Mouse (Mus musculus): Measurements from ENCODE around the gene Eogt. TPM values are rescaled to one million over a fixed set of nuclear protein-coding genes. Genes with fewer than 3 reads are reported as not detected.
A peak's percentile ranks its signal among the peaks of the same experiment; 100 is the strongest.

The Eogt gene
- polyA plus RNA-seq, 1 experiment from 2014 or later = 27.8 TPM

GRCm38 (mm10) chr6:97144359-97144758 is 4.6 kb downstream of the Eogt start:
- Histone ChIP-seq H3K9me3 (ENCODE audit: control insufficient read depth, low read length) (no peaks in the 10 kb centered on the region), H3K4me2 (ENCODE audit: low read depth, low read length) (no peak overlapping the region), H3K36me3 (ENCODE audit: control insufficient read depth, insufficient read depth, low read length) (peaks cover 10% of the 10 kb centered on the region; the same call in 1 of the 2 replicates), H3K4me3 (ENCODE audit: low read length) (no peak overlapping the region), H3K4me1 (replicated peaks; ENCODE audit: control insufficient read depth, insufficient read depth, low read length) (peaks cover 34% of the 10 kb centered on the region), H3K27ac (ENCODE audit: low read length) (peak overlapping the region; percentile 64), H3K27me3 (ENCODE audit: control insufficient read depth, insufficient read depth, low read depth, low read length) (no peaks in the 10 kb centered on the region), H3K9ac (ENCODE audit: low read length) (no peak overlapping the region)
- WGBS = 24% methylated on average over 7 of the region's 7 CpGs
- peak; percentile 61 for ATAC-seq (ENCODE audit: low read depth)

GRCm38 (mm10) chr6:97142611-97143010 is 6.4 kb downstream of the Eogt start:
- Histone ChIP-seq H3K4me3 (ENCODE audit: low read length) (no peak overlapping the region), H3K4me2 (ENCODE audit: low read depth, low read length) (no peak overlapping the region), H3K27ac (ENCODE audit: low read length) (no peak overlapping the region), H3K9me3 (ENCODE audit: control insufficient read depth, low read length) (no peaks in the 10 kb centered on the region), H3K27me3 (ENCODE audit: control insufficient read depth, insufficient read depth, low read depth, low read length) (no peaks in the 10 kb centered on the region), H3K9ac (ENCODE audit: low read length) (no peak overlapping the region), H3K36me3 (ENCODE audit: control insufficient read depth, insufficient read depth, low read length) (peaks cover 14% of the 10 kb centered on the region), H3K4me1 (replicated peaks; ENCODE audit: control insufficient read depth, insufficient read depth, low read length) (peaks cover 24% of the 10 kb centered on the region)
- ATAC-seq (ENCODE audit: low read depth) = no peak
- 36% methylated on average over 8 of the region's 8 CpGs for WGBS

- WGBS = 59% methylated on average over 7 of the region's 7 CpGs
- peaks cover 20% of the 10 kb centered on the region for H3K4me1 ChIP-seq (replicated peaks; ENCODE audit: control insufficient read depth, insufficient read depth, low read length)
- H3K27ac ChIP-seq (ENCODE audit: low read length) = no peak overlapping the region
- no peak overlapping the region for H3K9ac ChIP-seq (ENCODE audit: low read length)
- H3K36me3 ChIP-seq (ENCODE audit: control insufficient read depth, insufficient read depth, low read length) = peaks cover 14% of the 10 kb centered on the region
- H3K4me2 ChIP-seq (ENCODE audit: low read depth, low read length) = no peak overlapping the region
- H3K27me3 ChIP-seq (ENCODE audit: control insufficient read depth, insufficient read depth, low read depth, low read length) = no peaks in the 10 kb centered on the region
- no peak for ATAC-seq (ENCODE audit: low read depth)
- no peaks in the 10 kb centered on the region for H3K9me3 ChIP-seq (ENCODE audit: control insufficient read depth, low read length)
- H3K4me3 ChIP-seq (ENCODE audit: low read length) = no peak overlapping the region
Observed at GRCm38 (mm10) chr6:97141811-97142210, 7.2 kb downstream of the Eogt start.

- no peak overlapping the region for H3K4me2 ChIP-seq (ENCODE audit: low read depth, low read length)
- H3K27ac ChIP-seq (ENCODE audit: low read length) = no peak overlapping the region
- no peak overlapping the region for H3K4me3 ChIP-seq (ENCODE audit: low read length)
- H3K36me3 ChIP-seq (ENCODE audit: control insufficient read depth, insufficient read depth, low read length) = peaks cover 2% of the 10 kb centered on the region; the same call in 1 of the 2 replicates
- H3K4me1 ChIP-seq (replicated peaks; ENCODE audit: control insufficient read depth, insufficient read depth, low read length) = no peaks in the 10 kb centered on the region
- no peak for ATAC-seq (ENCODE audit: low read depth)
- WGBS = 87% methylated on average over 5 of the region's 5 CpGs
- H3K9ac ChIP-seq (ENCODE audit: low read length) = no peak overlapping the region
- H3K9me3 ChIP-seq (ENCODE audit: control insufficient read depth, low read length) = no peaks in the 10 kb centered on the region
- no peaks in the 10 kb centered on the region for H3K27me3 ChIP-seq (ENCODE audit: control insufficient read depth, insufficient read depth, low read depth, low read length)
Observed at GRCm38 (mm10) chr6:97132707-97133303, 16.2 kb downstream of the Eogt start.

GRCm38 (mm10) chr6:97131808-97132207 is 17.2 kb downstream of the Eogt start:
- no peak for ATAC-seq (ENCODE audit: low read depth)
- Histone ChIP-seq H3K4me2 (ENCODE audit: low read depth, low read length) (no peak overlapping the region), H3K27me3 (ENCODE audit: control insufficient read depth, insufficient read depth, low read depth, low read length) (no peaks in the 10 kb centered on the region), H3K36me3 (ENCODE audit: control insufficient read depth, insufficient read depth, low read length) (peaks cover 2% of the 10 kb centered on the region; the same call in 1 of the 2 replicates), H3K9me3 (ENCODE audit: control insufficient read depth, low read length) (no peaks in the 10 kb centered on the region), H3K27ac (ENCODE audit: low read length) (no peak overlapping the region), H3K9ac (ENCODE audit: low read length) (no peak overlapping the region), H3K4me1 (replicated peaks; ENCODE audit: control insufficient read depth, insufficient read depth, low read length) (no peaks in the 10 kb centered on the region), H3K4me3 (ENCODE audit: low read length) (no peak overlapping the region)
- 43% methylated on average over 4 of the region's 4 CpGs for WGBS

- Histone ChIP-seq H3K9me3 (ENCODE audit: control insufficient read depth, low read length) (no peaks in the 10 kb centered on the region), H3K9ac (ENCODE audit: low read length) (no peak overlapping the region), H3K27me3 (ENCODE audit: control insufficient read depth, insufficient read depth, low read depth, low read length) (no peaks in the 10 kb centered on the region), H3K27ac (ENCODE audit: low read length) (no peak overlapping the region), H3K4me3 (ENCODE audit: low read length) (no peak overlapping the region), H3K4me2 (ENCODE audit: low read depth, low read length) (no peak overlapping the region), H3K4me1 (replicated peaks; ENCODE audit: control insufficient read depth, insufficient read depth, low read length) (no peaks in the 10 kb centered on the region), H3K36me3 (ENCODE audit: control insufficient read depth, insufficient read depth, low read length) (peaks cover 2% of the 10 kb centered on the region; the same call in 1 of the 2 replicates)
- 72% methylated on average over 5 of the region's 5 CpGs for WGBS
- ATAC-seq (ENCODE audit: low read depth) = no peak
Observed at GRCm38 (mm10) chr6:97130979-97131378, 18.0 kb downstream of the Eogt start.

GRCm38 (mm10) chr6:97124336-97125010 is 24.5 kb downstream of the Eogt start:
- peak; percentile 92 for ATAC-seq (ENCODE audit: low read depth)
- H3K9me3 ChIP-seq (ENCODE audit: control insufficient read depth, low read length) = no peaks in the 10 kb centered on the region
- peaks cover 10% of the 10 kb centered on the region for H3K36me3 ChIP-seq (ENCODE audit: control insufficient read depth, insufficient read depth, low read length)
- H3K9ac ChIP-seq (ENCODE audit: low read length) = no peak overlapping the region
- H3K4me3 ChIP-seq (ENCODE audit: low read length) = no peak overlapping the region
- H3K4me1 ChIP-seq (replicated peaks; ENCODE audit: control insufficient read depth, insufficient read depth, low read length) = peaks cover 14% of the 10 kb centered on the region
- 33% methylated on average over 10 of the region's 10 CpGs for WGBS
- peak overlapping the region; percentile 37 for H3K27ac ChIP-seq (ENCODE audit: low read length)
- H3K4me2 ChIP-seq (ENCODE audit: low read depth, low read length) = no peak overlapping the region
- H3K27me3 ChIP-seq (ENCODE audit: control insufficient read depth, insufficient read depth, low read depth, low read length) = no peaks in the 10 kb centered on the region

GRCm38 (mm10) chr6:97120922-97121321 is 28.1 kb downstream of the Eogt start:
- no peak overlapping the region for H3K9ac ChIP-seq (ENCODE audit: low read length)
- H3K27me3 ChIP-seq (ENCODE audit: control insufficient read depth, insufficient read depth, low read depth, low read length) = no peaks in the 10 kb centered on the region
- H3K36me3 ChIP-seq (ENCODE audit: control insufficient read depth, insufficient read depth, low read length) = peaks cover 19% of the 10 kb centered on the region
- WGBS = 68% methylated on average over 4 of the region's 4 CpGs
- no peaks in the 10 kb centered on the region for H3K9me3 ChIP-seq (ENCODE audit: control insufficient read depth, low read length)
- no peak overlapping the region for H3K4me3 ChIP-seq (ENCODE audit: low read length)
- ATAC-seq (ENCODE audit: low read depth) = peak; percentile 33; the same call in 1 of the 2 replicates
- peaks cover 14% of the 10 kb centered on the region for H3K4me1 ChIP-seq (replicated peaks; ENCODE audit: control insufficient read depth, insufficient read depth, low read length)
- H3K4me2 ChIP-seq (ENCODE audit: low read depth, low read length) = no peak overlapping the region
- no peak overlapping the region for H3K27ac ChIP-seq (ENCODE audit: low read length)

- H3K27ac ChIP-seq (ENCODE audit: low read length) = no peak overlapping the region
- no peak overlapping the region for H3K4me2 ChIP-seq (ENCODE audit: low read depth, low read length)
- peaks cover 20% of the 10 kb centered on the region for H3K36me3 ChIP-seq (ENCODE audit: control insufficient read depth, insufficient read depth, low read length)
- no peak overlapping the region for H3K9ac ChIP-seq (ENCODE audit: low read length)
- H3K4me3 ChIP-seq (ENCODE audit: low read length) = no peak overlapping the region
- H3K9me3 ChIP-seq (ENCODE audit: control insufficient read depth, low read length) = no peaks in the 10 kb centered on the region
- WGBS = 90% methylated on average over 3 of the region's 3 CpGs
- H3K4me1 ChIP-seq (replicated peaks; ENCODE audit: control insufficient read depth, insufficient read depth, low read length) = no peaks in the 10 kb centered on the region
- H3K27me3 ChIP-seq (ENCODE audit: control insufficient read depth, insufficient read depth, low read depth, low read length) = no peaks in the 10 kb centered on the region
- no peak for ATAC-seq (ENCODE audit: low read depth)
Observed at GRCm38 (mm10) chr6:97118327-97118726, 30.7 kb downstream of the Eogt start.

Data from lung, embryonic 16.5 days (tissue).